Mouse (Mus musculus) 3134 (cell line): ENCODE results near the gene Pptc7.

ENCODE experiments used
- DNase-seq: peaks from one replicate; pipeline ENCODE4 v3.0.0-alpha.2; 2011; ENCODE audit warnings: low spot score; ENCODE audit not compliant: insufficient read length; ENCODE audit errors: extremely low read depth

The Pptc7 gene

DNA sequence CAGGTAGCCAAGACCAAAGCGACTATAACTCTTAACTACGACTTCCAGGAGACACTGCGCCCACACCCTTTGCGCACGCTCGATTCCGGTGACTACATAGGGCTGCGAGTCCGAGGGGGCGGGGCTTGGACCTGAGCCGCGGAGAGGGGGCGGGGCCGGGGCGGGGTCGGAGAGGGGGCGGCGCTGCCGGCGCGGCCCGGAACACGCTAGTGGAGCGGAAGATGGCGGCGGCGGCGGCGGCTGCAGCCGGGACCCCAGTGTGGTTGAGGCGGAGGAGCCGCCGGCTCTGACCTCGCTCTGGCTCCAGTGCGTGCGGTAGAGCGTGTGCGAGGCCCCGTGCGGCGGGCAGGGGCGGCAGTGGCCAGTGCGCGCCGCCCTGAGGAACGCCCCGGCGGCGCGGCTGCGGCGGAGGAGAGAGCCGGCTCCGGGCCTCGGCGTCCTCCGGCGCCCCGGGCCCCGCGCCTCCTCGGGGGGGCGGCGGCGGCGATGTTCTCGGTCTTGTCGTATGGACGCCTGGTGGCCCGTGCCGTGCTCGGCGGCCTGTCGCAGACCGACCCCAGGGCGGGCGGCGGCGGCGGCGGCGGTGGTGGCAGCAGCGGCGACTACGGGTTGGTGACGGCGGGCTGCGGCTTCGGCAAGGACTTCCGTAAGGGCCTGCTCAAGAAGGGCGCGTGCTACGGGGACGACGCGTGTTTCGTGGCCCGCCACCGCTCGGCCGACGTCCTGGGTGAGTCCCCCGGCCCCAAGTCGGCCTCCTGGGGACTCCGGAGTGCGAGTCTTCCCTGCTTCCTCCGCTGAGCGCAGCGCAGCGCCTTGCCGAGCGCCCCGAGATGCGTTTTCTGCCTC, at the start of gene Pptc7:
Gene Pptc7, plus strand, starts transcription at position 183 of the 846 bp plus-strand sequence.
- peak; percentile 84 for DNase-seq

DNA sequence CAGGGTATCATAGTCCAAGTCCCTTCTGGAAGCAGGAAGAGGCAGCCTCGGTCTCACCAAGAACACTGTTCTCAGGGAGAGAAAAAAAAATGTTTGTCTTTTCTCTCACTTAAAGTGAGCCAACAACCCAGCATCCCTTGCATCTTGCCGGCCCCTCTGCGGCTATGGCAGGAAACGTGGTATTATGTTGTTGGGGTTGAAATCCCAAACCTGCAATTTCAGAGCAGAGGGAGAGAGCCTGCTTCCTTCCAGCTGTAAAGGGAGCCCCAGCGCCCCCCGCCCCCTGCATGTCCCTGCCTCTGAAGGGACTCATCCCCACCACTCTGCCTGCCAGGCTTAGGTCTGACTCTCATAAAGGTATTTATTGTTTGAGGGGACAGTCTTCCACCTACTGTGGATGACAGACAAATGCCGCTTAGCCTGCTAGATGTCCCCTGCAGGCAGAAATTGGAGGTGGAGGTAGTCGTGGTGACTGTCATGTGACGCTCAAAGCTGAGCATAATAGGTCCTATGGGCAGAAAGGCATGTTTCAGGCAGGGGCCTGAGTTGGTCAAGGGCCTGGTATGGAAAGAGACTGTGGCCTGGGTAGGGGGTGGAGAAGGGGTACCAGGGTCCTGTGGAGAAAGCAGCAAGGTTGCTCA, 48.8 kb upstream of the Pptc7 start:
- no peak for DNase-seq

DNA sequence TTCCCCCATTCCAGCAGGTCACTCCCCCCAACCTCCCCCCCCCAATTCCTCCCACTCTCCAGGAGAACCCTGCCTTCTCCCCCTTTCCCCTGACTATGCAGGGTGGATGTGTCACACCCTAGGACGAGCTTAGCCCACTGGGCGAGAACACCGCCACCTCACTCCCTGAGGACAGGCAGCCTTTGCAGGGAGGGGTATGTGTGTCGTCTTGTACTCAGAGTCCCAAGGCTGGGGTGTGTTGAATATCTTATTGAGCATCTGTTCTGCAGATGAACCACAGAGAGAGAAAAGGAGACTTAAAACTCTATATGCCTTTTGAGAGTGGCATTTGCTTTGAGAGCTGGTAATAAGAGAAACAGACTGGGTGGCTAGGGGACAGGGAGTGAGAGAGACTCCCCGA, 47.0 kb upstream of the Pptc7 start:
- no peak for DNase-seq

DNA sequence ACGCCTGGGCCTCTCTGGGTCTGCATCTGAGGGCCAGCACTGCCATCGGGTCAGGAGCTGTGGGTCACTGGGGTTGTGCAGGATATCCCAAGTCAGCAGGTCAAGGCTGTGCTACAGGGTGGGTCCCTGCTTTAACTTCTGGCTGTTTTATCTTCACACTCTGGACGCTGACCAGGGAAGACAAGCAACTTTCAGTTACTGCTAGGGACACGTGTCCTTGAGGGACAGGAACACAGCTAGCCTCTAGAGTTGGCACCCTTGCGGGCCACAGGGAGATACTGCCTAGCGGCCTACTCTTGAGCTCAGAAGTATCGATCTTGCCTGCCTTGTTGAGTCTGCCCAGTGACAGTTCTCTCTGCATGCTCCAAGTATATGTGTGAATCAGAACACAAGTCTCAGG, 44.5 kb upstream of the Pptc7 start:
- DNase-seq = no peak

DNA sequence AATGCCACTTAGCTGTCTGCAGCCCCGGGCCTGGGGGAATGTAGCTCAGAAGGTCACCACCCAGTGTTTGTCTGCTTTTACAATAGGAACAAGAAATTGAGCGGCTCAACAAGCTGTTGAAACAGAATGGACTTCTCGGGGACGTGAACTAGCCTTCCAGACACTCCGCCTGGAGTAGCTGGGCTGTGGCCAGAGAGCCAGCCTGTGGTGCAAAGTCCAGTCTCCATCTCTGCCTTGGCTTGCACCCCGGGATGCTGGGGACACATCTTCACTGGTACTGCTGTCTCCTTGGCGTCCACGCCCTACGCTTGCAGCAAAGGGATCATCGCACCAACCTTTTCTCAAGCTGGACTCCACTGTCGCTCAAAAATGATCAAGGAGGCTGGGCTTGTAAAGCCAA, 43.6 kb upstream of the Pptc7 start:
- DNase-seq = no peak

DNA sequence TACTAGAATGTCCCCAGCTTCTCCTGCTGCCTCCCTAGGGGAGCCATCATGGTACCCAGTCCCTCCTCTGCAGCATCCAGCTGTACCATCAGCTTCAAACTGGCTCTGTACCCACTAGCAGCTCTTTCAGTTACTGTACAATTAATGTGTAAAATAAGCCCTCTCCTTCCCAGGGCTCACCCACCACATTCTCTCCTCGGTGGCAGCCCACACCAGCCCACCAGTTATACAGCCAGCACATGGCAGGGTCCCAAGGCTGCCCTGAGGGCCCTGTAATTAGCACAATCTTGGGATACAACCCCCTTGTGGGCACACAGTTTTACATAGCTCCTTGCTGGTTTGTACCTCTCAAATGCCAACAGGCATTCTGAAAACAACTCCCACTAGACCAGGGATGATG, 43.2 kb upstream of the Pptc7 start:
- no peak for DNase-seq

DNA sequence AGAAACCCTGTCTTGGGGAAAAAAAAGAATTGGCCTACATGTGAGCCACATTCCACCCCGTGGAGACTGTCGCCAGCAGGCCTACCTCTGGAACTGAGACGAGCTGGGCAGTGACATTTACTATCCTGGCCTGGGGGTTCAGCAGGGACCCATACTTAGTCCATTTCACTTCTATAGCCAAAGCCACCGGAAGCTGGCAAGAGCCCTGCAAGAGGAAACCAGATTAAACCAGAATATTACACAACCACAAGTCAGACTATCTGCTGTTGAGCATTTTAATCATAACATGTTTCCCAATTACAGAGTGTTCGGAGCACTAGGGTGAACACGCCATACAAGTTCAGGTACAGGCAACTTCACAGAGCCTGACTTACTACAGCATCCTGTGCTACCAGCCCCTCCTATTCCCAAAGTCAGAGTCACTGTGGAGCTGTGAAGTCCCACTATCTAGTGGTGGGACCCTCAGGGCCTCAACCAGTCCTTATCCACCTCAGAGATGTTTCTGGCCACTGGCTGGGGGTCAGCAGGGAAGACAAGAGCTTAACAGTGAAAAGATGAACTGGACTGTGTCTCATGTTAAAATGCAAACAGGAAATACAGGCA, 41.5 kb upstream of the Pptc7 start:
- DNase-seq = no peak

DNA sequence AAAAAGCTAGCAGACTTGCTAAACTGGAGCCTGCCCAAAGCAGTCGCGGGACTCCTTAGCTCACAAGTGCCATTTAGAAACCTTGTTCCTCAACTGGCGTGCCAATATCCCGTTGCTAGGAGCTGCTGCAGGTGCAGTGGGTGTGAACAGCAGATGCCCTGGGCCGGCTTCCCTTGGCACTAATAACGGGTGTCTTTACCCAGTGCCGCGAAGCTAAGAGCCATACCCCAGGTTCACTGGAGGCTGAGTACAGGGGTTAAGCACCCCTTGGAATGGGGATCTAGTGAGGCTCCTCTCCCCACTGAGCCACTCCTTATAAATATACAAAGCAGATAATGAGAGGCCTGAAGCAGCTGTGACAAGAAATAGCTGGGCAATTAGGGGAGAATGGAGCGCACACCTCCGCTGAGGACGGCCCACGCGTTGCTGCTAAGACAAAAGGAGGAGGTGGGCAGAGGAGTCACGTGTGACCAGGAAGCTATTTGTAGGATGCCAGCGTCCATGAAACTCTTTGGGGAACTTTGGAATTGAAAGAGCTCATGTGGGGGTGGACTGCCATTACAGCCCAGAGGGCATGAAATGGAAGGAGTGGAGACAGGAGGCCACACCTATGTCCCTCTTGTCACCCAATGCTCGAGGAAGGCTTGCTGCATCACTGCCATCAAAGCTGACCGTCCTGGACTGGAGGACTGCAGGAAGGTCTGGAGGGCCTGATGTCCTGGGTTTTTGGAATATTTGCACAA, 40.2 kb upstream of the Pptc7 start:
- no peak for DNase-seq

DNA sequence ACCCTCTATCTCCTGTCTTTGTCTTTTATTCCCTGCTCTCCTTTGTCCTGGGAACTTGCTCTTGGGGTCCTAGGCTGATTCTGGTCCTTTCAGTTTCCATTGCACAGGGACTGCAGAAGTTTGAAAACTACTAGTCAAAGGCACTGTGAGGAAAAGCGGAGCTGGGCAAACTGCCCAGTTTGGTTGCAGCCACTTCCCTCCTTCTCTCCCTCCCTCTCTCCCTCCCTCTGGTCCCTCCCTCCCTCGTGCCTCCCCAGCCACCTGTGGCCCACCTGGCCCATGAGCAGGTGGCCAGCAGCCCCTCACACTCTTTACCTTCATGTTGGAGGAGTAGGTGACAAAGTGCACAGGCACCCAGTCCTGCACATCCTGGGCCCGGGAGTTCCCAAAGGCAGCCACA, 39.0 kb upstream of the Pptc7 start:
- no peak for DNase-seq

DNA sequence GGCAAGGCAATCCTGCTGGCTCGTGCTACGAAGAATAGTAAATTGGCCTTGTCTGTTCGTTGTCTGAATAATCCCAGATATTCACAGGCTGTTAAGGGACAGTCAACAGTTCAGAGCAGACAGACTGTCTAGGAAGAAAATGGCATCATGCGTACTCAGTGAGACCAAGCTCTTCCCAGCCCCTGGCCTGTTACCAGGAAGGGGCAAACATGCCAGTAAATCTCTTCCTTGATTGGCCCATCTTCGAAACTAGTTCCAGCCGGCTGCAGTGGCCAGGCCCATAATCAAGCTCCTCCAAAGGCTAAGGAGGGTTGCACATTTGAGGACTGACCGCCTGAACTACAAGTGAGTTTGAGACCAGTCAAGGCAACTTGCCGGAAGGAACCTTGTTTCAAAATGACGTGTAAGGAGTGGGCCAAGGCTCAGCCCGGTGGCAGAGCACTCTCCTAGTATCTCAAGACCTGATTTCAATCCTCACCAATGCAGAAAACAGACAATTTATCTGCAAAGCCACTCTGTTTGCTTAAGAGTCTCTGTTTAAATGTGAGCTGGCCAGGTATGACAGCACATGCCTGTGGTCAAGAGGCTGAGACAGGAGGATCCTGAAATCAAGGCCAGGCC, 37.5 kb upstream of the Pptc7 start:
- DNase-seq = no peak

DNA sequence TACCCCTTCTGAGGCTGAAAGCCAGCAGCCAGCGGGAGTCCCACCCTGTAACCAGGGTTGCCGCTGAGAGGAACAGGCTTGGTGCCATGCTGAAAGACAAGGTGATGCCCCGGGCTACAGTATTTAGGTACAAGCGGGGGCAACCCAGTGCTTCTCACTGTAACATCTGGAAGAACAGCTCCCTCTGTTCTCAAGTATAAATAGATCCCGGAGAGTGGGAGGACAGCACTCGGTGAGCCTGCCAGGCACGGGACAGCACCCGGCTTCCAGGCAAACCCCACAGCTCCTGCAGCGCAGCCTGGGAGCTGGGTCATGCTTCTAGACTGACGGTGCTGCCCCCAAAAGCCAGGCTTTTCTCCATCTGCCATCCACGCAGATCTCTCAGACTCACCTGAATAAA, 36.6 kb upstream of the Pptc7 start:
- no peak for DNase-seq

DNA sequence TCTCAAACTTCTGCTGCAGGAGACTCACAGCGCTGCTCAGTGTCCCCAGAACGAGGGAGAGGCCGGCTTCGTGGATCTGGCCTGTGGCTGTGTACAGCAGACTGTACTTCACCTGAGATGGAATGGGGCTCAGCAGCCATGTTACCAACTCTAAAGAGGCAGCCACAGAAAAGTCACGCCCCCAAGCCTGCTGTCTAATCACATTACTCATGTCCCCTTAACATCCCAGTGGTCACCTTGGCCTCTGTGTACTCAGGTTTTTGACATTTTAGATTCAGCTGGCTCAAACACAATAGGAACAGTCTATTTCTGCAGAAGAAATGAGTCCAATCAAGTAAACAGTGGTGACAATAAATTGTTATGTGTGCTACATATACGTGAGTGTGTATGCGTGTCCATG, 36.2 kb upstream of the Pptc7 start:
- no peak for DNase-seq

DNA sequence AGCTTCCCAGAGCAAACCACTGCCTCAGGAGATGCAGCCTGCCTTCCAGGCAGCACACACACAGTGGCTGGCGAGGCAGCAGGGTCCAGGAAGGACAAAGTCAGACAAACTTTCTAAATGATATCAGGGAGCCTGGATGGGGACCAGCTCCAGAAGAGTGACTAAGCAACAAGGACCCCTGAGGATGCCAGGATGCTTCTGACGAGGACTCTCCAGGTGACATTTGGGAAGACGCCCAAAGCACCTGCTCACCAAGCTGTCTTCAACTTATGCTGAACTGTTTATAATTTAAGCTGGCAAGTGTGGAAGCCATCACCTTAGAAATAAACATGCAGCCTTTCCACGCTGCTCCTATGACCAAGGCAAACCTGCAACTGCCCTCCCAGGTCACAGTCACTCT, 34.9 kb upstream of the Pptc7 start:
- no peak for DNase-seq

DNA sequence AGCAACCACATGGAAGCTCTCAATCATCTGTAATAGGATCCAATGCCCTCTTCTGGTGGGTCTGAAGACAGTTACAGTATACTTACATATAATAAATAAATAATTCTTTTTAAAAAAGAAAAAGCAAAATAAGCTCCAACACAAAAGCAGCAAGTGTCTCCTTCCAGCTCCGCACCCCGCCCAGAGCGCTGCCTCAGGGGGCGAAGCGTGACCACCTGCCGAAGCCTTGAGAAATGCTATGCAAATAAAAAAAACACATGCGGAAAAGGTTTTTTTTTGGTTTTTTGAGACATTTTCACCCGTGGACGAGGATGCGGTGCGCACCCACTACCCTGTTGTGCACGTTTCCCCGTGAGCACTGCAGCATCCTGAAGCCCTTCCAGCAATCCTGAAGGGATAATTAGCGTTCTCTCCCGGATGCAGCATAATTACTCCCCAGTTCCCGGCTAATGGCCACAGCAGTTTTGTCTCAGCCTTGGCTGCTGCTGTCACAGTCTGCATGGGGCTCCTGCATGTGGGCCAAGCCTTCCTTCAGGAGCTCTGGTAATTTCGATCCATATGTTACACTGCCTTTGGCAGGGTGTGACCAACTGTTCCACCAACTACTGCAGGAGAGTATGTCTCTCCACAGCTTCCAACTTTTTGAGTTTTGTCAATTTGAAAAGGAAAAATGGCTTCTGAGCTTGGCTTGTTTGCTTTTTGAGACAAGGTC, 32.1 kb upstream of the Pptc7 start:
- no peak for DNase-seq

DNA sequence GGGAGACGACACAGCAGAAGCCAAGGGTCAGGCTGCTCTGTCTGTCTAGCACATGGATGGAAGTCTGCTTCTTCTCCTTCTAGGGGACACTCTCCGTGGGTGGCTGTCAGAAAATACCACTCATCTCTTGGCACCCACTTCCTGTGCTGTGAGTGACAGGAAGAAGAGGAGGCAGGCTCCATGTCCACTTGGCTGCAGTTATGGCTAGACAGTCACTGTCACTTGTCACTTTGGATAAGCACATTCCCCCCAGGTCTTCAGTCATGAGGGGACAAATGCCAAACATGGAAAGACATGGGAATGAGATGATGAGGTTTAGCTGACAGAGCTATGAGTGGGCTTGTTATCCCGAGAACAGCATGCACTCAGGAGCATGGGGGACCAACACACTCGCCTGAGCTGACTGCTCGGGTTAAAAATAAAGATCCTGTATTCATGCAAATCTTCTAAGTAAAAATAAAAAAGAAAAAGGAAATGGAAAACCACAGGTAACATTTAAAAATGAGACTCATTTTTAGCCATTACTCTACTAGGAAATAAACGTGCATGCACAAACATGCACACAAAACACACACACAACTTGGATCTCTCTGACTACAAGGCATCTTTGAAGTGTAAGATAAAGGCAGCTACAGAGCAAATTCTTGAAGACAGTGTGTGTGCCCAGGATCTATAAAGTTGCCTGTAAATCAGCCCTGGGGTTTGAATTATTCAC, 26.0 kb upstream of the Pptc7 start:
- DNase-seq = no peak

DNA sequence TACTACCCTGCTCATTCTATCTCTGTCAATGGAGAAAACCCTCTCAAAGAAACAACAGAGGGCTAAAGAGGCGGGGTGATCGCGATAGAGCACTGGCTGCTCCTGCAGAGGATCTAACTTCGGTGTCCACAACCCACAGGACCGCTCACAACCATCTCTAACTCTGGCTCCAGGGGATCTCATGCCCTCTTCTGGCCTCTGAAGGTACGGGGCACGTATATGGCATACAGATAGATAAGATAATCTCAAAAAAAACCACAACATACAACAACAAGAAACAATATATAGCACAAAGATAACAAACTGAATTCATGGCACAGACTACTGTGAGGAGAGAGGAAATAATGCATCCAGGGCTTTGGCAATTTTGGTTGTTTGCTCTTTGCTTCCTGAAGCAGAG, 22.1 kb upstream of the Pptc7 start:
- no peak for DNase-seq

DNA sequence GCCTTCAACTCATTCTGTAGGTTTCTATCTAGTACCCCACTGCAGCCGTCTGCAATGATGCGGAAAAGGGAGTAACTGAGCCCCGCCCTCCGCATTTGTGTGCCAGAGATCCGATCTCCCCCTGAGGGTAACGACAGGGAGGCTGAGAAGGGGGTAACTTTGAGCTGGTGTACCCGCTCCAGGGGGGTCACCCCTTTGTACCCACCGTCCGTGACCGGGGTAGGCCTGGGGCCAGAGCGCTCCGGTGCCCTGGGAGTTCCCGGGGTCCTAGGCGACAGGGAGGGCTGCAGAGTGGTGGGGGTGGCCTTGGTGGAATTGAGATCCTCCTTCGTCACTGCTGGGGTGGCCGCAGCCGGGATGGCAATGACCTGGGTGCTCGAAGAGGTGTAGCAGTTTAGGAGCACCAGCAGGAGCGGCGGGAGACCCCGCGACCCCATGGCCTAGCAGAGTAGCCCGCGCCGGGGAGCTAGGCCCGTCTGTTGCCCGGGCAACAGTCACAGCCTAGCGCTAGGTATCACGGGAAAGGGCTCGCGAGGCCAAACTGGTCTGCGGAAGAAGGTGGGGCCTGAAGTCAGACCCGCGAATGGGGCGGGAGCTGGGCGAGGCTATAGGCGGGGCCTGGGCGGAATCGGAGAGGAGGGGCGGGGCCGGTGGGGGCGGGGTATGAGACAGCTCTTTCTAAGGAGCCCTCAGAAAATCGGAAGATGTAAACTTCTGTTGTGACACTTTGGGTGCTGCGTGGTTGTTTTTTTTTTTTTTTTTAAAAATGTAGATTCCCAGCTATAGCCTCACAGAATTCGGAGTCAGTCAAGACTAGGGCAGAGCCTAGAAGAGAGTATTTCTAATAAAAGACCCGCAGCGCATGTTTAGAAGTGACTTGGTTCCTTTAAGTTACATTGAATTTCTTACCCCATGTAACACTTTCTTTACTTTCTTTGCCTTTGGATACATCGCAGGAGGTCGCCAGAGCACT, 19.9 kb upstream of the Pptc7 start, which contains the start of gene Tctn1:
Gene Tctn1, minus strand, starts transcription at position 528 of the 973 bp plus-strand sequence.
- DNase-seq = peak; percentile 91

DNA sequence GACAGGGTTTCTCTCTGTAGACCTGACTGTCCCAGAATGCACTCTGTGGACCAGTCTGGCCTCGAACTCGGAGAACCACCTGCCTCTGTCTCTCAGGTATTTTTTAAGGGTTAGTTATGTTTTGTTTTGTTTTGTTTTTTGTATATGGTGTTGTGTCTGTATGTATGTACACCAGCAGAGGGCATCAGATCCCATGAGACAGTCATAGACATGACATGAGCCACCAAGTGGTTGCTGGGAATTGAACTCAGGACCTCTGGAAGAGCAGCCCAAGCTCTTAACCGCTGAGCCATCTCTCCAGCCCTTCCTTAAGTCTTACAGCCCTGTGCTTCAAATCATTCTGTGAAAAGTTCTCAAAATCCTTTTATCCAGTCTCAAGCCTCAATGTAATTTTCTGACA, 19.0 kb upstream of the Pptc7 start:
- peak; percentile 47 for DNase-seq
